Mouse (Mus musculus) urinary bladder, postnatal 14 days (tissue): Measurements from ENCODE around the gene Cpped1.

Source experiments
- DNase-seq: peaks from one replicate; pipeline ENCODE4 v3.0.0; 2021; ENCODE audit warnings: low spot score

Gene Cpped1

GRCm38 (mm10) chr16:11843441-11843840 is 65.8 kb downstream of the Cpped1 start:
- no peak for DNase-seq

DNA sequence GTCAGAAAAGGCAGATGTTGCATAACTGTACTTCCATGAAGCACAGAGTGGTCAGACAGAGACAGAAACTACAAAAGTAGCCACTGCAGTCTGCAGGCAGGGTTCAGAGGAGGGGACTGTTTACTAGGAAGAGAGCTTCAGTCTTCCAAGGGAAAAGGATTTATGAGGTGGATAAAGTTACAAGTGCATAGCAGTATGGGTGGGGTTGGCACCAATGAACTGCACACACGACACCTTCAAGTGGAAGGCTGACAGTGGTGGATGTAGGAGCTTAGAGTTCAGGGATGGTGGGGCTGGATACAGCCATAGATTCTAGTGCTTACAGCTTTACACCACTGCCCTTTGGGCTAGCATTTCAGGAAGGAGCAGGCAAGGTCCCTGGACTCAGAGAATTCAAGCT is 75.8 kb downstream of the Cpped1 start:
- no peak for DNase-seq

- DNase-seq, result no peak
These were observed 80.4 kb downstream of the Cpped1 start for GRCm38 (mm10) chr16:11828816-11829215.

DNA sequence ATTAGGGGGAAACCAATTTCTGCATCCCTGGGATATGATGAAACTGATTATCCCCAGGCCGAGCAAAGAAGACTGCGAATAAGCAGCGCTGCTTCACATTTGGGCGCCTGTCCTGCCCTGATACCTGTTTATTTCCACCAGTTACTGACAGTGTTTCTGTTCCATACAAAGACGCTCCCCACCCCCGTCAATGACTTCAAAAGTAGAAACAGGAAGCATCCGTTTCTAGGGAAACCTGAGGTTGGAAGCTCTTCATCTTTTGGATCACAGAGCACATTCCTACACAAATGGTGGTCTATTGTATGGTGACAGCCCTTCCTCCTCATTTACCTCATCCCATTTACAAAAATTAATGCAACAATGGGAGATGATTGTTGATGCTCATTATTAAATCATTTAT is 84.4 kb downstream of the Cpped1 start:
- no peak for DNase-seq

DNA sequence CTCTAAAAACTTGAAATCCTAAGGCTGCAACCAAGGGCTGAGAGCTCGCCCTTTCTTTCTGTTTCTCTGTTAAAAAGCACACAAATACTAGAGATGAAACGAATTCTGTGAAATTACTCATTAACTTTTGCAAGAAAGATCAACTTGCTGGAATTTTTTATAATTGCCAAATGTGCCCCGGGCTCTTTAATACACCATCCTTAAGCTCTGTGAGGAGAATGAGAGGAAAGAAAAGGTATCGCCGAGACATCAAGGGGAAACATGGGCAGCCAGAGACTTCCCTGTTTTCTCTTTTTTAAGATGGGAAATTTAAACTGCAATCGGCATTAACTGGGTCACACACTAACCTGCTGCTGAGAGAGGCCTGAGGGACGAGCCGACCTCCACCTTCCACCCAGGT is 84.9 kb downstream of the Cpped1 start:
- no peak for DNase-seq

DNA sequence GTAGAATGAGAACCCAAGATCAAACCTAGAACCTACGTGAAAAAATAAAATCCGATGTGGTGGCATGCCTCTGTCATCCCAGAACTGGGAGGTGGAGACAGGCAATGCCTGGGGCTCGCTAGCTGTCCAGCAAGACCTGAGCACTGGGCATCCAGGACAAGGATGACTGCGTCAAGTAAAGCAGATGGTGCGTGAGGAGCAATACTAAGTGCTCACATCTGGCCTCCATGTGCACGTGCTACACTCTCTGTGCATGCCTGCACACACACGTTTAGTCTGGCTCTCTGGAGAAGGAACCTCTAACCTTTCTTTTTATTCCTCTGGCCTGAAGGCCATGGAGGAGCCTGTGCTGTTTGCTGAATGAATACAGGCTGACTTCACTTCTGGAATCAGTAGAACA is 88.5 kb downstream of the Cpped1 start:
- no peak for DNase-seq

GRCm38 (mm10) chr16:11814935-11815650 is 94.2 kb downstream of the Cpped1 start:
- no peak for DNase-seq

GRCm38 (mm10) chr16:11812119-11812518 is 97.1 kb downstream of the Cpped1 start:
- DNase-seq, result no peak

GRCm38 (mm10) chr16:11809615-11810014 is 99.6 kb downstream of the Cpped1 start:
- DNase-seq, result no peak

DNA sequence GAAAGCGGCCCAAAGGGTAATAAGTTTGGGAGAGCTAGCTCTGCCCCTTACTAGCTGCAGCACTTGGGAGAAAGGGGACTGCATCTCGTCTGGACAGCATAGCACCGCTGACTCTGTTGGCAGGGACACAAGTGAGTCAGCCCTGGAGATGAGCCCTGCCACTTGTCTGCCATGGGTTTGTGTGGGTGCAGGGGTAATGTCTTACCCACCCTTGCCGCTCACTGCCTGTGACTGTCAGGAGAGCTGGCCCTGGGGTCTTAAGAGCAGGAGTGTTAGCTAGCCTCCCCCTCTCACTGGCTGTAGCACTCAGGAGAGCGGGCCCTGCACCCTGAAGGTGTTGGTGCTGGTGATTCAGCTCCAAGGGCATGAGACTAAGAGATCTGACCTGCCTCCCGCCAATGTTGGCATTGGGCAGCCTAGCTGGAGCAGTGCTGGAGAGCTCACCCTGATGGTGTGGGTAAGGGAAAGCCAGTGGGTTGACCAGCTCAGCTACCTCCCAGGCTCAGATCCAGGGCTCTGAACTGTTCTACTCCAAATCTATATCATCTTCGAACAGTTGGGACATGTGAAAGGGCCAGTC is 107.2 kb downstream of the Cpped1 start:
- DNase-seq, result no peak

GRCm38 (mm10) chr16:11795758-11796460 is 113.3 kb downstream of the Cpped1 start:
- DNase-seq, result no peak

GRCm38 (mm10) chr16:11794628-11795027 is 114.6 kb downstream of the Cpped1 start:
- no peak for DNase-seq

GRCm38 (mm10) chr16:11793391-11793790 is 115.9 kb downstream of the Cpped1 start:
- DNase-seq, result no peak

DNA sequence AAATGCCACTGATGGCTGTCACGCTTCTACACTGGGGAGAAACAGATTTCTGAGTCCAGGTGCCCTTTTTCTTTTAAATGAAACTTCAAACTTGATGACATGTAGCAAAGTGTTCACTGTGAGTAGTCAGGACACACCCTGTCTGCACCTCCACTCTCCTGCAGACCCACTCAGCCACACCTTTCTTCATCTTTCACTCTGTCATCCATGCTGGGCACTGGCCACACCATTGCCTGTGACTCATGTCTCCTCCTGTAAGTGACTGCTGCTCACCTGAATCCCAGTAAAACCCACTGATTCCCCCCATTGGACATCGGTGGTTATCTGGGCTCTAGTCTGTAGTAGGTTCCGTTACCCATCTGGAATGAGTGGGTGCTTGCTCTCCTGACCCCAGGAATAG is 118.8 kb downstream of the Cpped1 start:
- DNase-seq, result no peak

GRCm38 (mm10) chr16:11785806-11786205 is 123.4 kb downstream of the Cpped1 start:
- DNase-seq, result no peak

- DNase-seq, result no peak
These were observed 124.9 kb downstream of the Cpped1 start for GRCm38 (mm10) chr16:11784354-11784753.

DNA sequence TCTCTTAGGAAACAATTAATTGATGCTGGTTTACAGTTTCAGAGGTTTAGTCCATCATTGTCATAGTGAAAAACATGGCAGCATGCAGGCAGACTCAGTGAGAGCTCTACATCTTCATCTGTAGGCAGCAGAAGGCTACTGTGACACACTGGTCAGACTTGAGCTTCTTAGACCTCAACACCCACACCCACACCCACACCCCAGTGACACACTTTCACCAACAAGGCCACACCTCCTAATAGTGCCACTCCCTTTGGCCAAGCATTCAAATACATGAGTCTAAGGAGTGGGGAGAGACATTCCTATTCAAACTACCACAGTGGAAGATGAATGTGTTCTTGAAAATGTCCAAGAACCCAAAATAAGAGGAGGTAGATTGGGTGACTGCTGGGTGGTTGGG is 125.9 kb downstream of the Cpped1 start:
- DNase-seq, result no peak

- no peak for DNase-seq
These were observed 127.2 kb downstream of the Cpped1 start for GRCm38 (mm10) chr16:11782082-11782481.

- no peak for DNase-seq
These were observed 130.4 kb downstream of the Cpped1 start for GRCm38 (mm10) chr16:11778715-11779460.

DNA sequence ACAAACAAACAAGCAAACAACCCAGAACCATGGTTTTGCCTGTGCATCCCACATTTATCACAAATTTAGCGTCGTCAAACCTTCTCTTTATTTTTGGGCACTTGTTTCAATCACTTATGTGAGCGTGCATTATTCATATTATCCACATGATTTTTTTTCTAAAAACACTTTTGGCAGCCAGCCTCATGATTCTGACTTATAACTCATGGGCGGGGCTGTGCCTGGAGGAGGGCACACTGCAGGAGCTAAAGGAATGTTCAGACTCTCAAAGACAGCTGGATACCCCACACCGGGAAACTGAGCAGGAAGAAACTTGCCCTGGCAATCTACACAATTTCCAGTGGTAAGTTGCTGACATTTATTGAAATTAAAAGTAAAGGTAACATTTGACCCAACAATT is 131.1 kb downstream of the Cpped1 start:
- no peak for DNase-seq

GRCm38 (mm10) chr16:11776528-11776927 is 132.7 kb downstream of the Cpped1 start:
- no peak for DNase-seq

DNA sequence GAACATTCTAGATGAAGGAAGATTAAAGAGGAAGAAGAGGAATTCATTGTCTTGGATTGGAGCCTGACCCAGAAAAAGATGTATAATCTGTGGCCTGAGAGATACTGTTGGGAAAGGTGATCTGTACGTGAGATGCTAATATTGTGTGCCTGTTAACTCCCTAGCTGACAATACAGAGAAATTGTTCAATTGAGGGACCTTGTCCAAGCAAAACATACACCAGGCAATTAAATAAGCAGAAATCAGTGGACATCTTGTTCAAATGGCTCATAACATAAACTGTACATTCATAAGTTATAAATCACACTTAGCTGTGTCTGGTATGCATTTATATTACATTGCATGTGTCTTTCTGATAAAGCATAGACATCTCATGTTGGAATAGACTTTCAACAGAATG is 134.9 kb downstream of the Cpped1 start:
- no peak for DNase-seq

DNA sequence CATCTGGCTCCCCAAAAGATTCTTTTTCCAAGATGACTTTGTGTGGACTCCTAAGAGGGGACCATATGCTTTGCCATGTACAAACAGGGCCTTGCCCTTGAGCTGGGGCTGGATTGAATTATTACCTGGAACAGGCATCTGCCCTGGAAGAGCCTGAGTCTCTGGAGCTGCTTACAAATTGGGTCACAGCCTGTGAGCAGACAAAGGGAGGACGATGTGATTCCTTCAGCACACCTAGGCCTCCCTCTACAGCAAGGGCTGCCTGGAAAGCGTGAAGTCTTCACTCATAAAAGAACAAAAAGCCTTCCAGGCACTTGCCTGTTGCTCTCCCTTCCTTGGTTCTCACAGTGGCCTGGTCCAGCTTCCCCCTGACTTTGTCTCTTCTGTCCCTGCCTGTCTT is 136.9 kb downstream of the Cpped1 start:
- no peak for DNase-seq
